Mouse (Mus musculus): ENCODE data around the gene Nkx6-2. TPM values are rescaled to one million over a fixed set of nuclear protein-coding genes. Genes with fewer than 3 reads are reported as not detected.

The Nkx6-2 gene
- polyA plus RNA-seq, 1 experiment: not detected

DNA sequence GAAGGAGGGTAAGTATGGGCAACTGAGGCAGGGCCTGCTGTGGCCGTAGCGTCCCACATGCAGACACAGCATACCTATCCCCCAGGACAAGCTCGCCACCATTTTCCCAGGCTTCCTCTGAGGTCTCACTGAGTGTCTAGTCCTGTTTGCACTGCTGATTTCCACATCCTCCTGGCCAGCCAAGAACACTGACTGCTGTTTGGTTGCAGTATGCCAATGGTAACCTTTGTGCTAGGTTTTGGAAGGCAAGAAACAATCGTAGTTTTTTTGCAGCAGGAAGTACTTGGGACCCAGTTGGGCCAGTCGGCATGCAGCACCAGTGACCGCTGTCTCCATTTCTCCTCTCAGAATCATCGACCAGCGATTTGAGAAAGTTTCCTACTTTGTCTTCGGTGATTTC is 44.8 kb downstream of the Nkx6-2 start:
- Histone ChIP-seq H3ac (ENCODE audit: control insufficient read depth, insufficient read length) (no peak overlapping the region), H3K27me3 (ENCODE audit: control insufficient read depth, insufficient read depth, insufficient read length) (no peaks in the 10 kb centered on the region), H3K36me3 (ENCODE audit: control insufficient read depth, insufficient read depth) (peaks cover 3% of the 10 kb centered on the region), H3K79me2 (ENCODE audit: control insufficient read depth, insufficient read depth) (no peaks in the 10 kb centered on the region), H3K4me3 (no peak overlapping the region), H3K4me2 (ENCODE audit: low read depth) (no peak overlapping the region)
- TF ChIP-seq TCF3 (IDR thresholded peaks at IDR 0.05; ENCODE audit: insufficient read length, low read depth) (no peak), MAX (IDR thresholded peaks at IDR 0.05; ENCODE audit: low read depth) (no peak), CEBPB (IDR thresholded peaks at IDR 0.05; ENCODE audit: insufficient read depth, poor library complexity, severe bottlenecking) (no peak), USF1 (IDR thresholded peaks at IDR 0.05; ENCODE audit: low read depth) (no peak), TCF12 (IDR thresholded peaks at IDR 0.05; ENCODE audit: insufficient read depth, poor library complexity, severe bottlenecking) (no peak), POLR2A (IDR thresholded peaks at IDR 0.05; ENCODE audit: insufficient read length, low read depth) (no peak), E2F4 (IDR thresholded peaks at IDR 0.05; ENCODE audit: insufficient read depth) (no peak), MYOG (IDR thresholded peaks at IDR 0.05; ENCODE audit: control insufficient read depth in 1 of 3, insufficient read depth in 1 of 3, insufficient read length in 2 of 3, low read depth in 2 of 3) (no peak), MYOD1 (IDR thresholded peaks at IDR 0.05; ENCODE audit: control insufficient read depth in 1 of 3, insufficient read length in 2 of 3, low read depth in 2 of 3) (no peak), POLR2AphosphoS2 (IDR thresholded peaks at IDR 0.05; ENCODE audit: insufficient read length, low read depth) (no peak), REST (IDR thresholded peaks at IDR 0.05; ENCODE audit: insufficient read depth, insufficient read length) (no peak), SRF (IDR thresholded peaks at IDR 0.05; ENCODE audit: control insufficient read depth, insufficient read length, low read depth) (no peak)

DNA sequence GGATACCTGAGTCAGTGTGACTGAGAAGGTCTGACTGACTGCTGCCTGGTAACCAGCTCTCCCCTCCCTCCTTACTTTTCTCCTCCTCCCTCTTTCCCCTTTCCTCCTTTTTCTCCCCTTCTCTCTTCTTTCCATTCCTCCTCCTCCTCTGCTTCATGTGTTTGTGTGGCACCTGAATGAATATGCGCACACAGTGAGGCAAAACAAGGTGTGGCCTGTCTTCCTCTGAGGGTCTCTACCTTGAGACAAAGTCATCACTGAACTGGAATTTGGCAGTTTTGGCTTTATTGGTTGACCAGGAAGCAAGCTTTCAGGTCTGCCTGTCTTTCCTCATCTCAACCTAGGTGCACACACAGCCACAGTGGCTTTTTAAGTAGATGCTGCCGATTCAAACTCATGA is 45.8 kb downstream of the Nkx6-2 start:
- no peak overlapping the region for H3ac ChIP-seq (ENCODE audit: control insufficient read depth, insufficient read length)
- no peak overlapping the region for H3K4me3 ChIP-seq
- H3K4me2 ChIP-seq (ENCODE audit: low read depth): no peak overlapping the region
- H3K36me3 ChIP-seq (ENCODE audit: control insufficient read depth, insufficient read depth): peaks cover 3% of the 10 kb centered on the region
- no peaks in the 10 kb centered on the region for H3K79me2 ChIP-seq (ENCODE audit: control insufficient read depth, insufficient read depth)
- TF ChIP-seq MAX (IDR thresholded peaks at IDR 0.05; ENCODE audit: low read depth) (no peak), POLR2AphosphoS2 (IDR thresholded peaks at IDR 0.05; ENCODE audit: insufficient read length, low read depth) (no peak), TCF12 (IDR thresholded peaks at IDR 0.05; ENCODE audit: insufficient read depth, poor library complexity, severe bottlenecking) (no peak), USF1 (IDR thresholded peaks at IDR 0.05; ENCODE audit: low read depth) (no peak), CEBPB (IDR thresholded peaks at IDR 0.05; ENCODE audit: insufficient read depth, poor library complexity, severe bottlenecking) (no peak), POLR2A (IDR thresholded peaks at IDR 0.05; ENCODE audit: insufficient read length, low read depth) (no peak), MYOD1 (IDR thresholded peaks at IDR 0.05; ENCODE audit: control insufficient read depth in 1 of 3, insufficient read length in 2 of 3, low read depth in 2 of 3) (no peak), MYOG (IDR thresholded peaks at IDR 0.05; ENCODE audit: control insufficient read depth in 1 of 3, insufficient read depth in 1 of 3, insufficient read length in 2 of 3, low read depth in 2 of 3) (no peak), TCF3 (IDR thresholded peaks at IDR 0.05; ENCODE audit: insufficient read length, low read depth) (no peak), REST (IDR thresholded peaks at IDR 0.05; ENCODE audit: insufficient read depth, insufficient read length) (no peak), SRF (IDR thresholded peaks at IDR 0.05; ENCODE audit: control insufficient read depth, insufficient read length, low read depth) (no peak), E2F4 (IDR thresholded peaks at IDR 0.05; ENCODE audit: insufficient read depth) (no peak)
- no peaks in the 10 kb centered on the region for H3K27me3 ChIP-seq (ENCODE audit: control insufficient read depth, insufficient read depth, insufficient read length)

DNA sequence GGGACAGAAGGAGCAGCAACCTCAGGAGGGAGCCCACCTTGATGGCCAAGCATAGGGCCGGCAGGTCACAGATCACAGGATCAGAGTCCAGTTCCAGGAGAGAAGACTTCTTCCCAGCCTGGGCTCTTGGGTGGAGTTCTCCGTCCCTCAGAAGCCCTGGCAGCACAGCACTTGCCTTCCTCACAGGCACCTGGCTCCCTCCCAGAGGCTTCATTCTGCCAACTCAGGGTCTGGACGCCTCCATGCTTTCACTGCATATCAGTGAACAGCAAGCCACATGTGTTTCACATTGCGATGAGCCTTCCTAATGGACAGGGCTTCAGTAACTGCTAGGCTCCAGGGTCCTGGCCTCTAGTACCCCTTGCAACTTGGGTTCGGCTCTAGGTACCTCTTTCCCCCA is 46.3 kb downstream of the Nkx6-2 start:
- Histone ChIP-seq H3K4me3 (no peak overlapping the region), H3ac (ENCODE audit: control insufficient read depth, insufficient read length) (no peak overlapping the region), H3K79me2 (ENCODE audit: control insufficient read depth, insufficient read depth) (no peaks in the 10 kb centered on the region), H3K27me3 (ENCODE audit: control insufficient read depth, insufficient read depth, insufficient read length) (no peaks in the 10 kb centered on the region), H3K36me3 (ENCODE audit: control insufficient read depth, insufficient read depth) (peaks cover 3% of the 10 kb centered on the region), H3K4me2 (ENCODE audit: low read depth) (no peak overlapping the region)
- TF ChIP-seq POLR2AphosphoS2 (IDR thresholded peaks at IDR 0.05; ENCODE audit: insufficient read length, low read depth): no peak
- TF ChIP-seq POLR2A (IDR thresholded peaks at IDR 0.05; ENCODE audit: insufficient read length, low read depth): no peak

DNA sequence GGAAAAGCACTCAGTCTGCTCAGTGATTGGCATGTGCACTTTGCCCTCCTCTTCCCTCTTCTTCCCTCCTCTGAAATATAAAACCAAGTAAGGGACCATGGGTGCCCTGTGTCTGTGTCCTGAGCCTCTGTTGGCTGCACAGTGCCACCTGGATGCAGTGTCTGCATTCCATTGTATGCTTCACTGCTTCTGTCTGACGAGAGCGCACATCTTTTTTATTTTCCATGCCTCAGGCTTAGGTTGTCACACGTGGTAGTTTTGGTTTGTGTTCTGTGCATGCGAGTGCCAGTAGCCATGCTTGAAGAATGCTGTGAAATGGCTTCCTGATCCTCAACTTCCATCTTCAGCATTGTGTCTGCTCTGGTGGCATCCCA is 51.2 kb downstream of the Nkx6-2 start:
- Histone ChIP-seq H3K79me2 (ENCODE audit: control insufficient read depth, insufficient read depth) (no peaks in the 10 kb centered on the region), H3K4me2 (ENCODE audit: low read depth) (no peak overlapping the region), H3ac (ENCODE audit: control insufficient read depth, insufficient read length) (no peak overlapping the region), H3K36me3 (ENCODE audit: control insufficient read depth, insufficient read depth) (peaks cover 5% of the 10 kb centered on the region), H3K4me3 (no peak overlapping the region), H3K27me3 (ENCODE audit: control insufficient read depth, insufficient read depth, insufficient read length) (no peaks in the 10 kb centered on the region)
- no peak for TF ChIP-seq REST (IDR thresholded peaks at IDR 0.05; ENCODE audit: insufficient read depth, insufficient read length)
- TF ChIP-seq TCF3 (IDR thresholded peaks at IDR 0.05; ENCODE audit: insufficient read length, low read depth): no peak
- no peak for TF ChIP-seq MYOG (IDR thresholded peaks at IDR 0.05; ENCODE audit: control insufficient read depth in 1 of 3, insufficient read depth in 1 of 3, insufficient read length in 2 of 3, low read depth in 2 of 3)
- no peak for TF ChIP-seq POLR2AphosphoS2 (IDR thresholded peaks at IDR 0.05; ENCODE audit: insufficient read length, low read depth)
- no peak for TF ChIP-seq CEBPB (IDR thresholded peaks at IDR 0.05; ENCODE audit: insufficient read depth, poor library complexity, severe bottlenecking)
- no peak for TF ChIP-seq E2F4 (IDR thresholded peaks at IDR 0.05; ENCODE audit: insufficient read depth)
- TF ChIP-seq USF1 (IDR thresholded peaks at IDR 0.05; ENCODE audit: low read depth): no peak
- TF ChIP-seq TCF12 (IDR thresholded peaks at IDR 0.05; ENCODE audit: insufficient read depth, poor library complexity, severe bottlenecking): no peak
- no peak for TF ChIP-seq SRF (IDR thresholded peaks at IDR 0.05; ENCODE audit: control insufficient read depth, insufficient read length, low read depth)
- TF ChIP-seq MAX (IDR thresholded peaks at IDR 0.05; ENCODE audit: low read depth): no peak

DNA sequence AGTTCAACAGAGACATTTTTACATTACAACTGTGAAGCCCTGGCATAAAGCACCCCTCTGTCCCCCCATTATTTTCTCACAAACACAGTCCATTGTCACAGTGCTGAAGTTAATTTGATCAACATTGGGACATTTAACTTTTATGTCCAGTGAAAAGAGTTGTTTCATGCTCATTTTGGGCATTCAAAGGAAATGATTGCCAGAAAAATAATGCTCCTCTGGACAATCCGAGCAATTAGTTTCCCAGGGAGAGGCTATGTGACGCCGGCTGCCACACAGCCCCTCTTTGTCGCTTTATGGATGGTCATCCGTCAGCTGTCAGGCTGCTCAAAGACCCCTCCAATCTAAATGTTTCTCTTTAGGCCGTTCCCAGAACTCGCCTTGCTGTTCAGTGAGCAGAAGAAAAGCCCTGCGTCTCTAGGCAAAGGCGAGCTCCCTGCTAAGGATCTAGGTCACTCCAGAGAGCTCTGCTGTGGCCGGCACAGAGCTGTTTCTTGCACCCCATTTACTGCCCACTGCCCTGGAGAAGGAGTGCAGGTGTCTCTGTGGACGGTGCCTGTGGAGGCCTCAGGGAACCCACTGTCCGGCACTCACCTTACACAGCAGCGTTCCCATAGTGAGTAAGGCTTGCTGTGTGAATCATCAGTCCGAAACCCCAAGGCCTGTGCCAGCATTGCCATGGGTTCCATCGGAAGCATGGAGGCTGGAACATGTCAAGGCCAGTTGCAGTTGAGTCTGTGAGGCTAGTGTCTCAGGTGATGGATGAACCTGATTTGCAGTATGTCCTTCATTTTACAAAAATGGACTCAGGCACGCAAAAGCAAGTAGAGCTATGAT is 51.8 kb downstream of the Nkx6-2 start:
- no peak overlapping the region for H3K4me3 ChIP-seq
- TF ChIP-seq POLR2A (IDR thresholded peaks at IDR 0.05; ENCODE audit: insufficient read length, low read depth): no peak
- TF ChIP-seq MYOG (IDR thresholded peaks at IDR 0.05; ENCODE audit: control insufficient read depth in 1 of 3, insufficient read depth in 1 of 3, insufficient read length in 2 of 3, low read depth in 2 of 3): no peak
- no peak for TF ChIP-seq TCF3 (IDR thresholded peaks at IDR 0.05; ENCODE audit: insufficient read length, low read depth)
- TF ChIP-seq MAX (IDR thresholded peaks at IDR 0.05; ENCODE audit: low read depth): no peak
- TF ChIP-seq REST (IDR thresholded peaks at IDR 0.05; ENCODE audit: insufficient read depth, insufficient read length): no peak
- TF ChIP-seq TCF12 (IDR thresholded peaks at IDR 0.05; ENCODE audit: insufficient read depth, poor library complexity, severe bottlenecking): no peak
- TF ChIP-seq SRF (IDR thresholded peaks at IDR 0.05; ENCODE audit: control insufficient read depth, insufficient read length, low read depth): no peak
- TF ChIP-seq MYOD1 (IDR thresholded peaks at IDR 0.05; ENCODE audit: control insufficient read depth in 1 of 3, insufficient read length in 2 of 3, low read depth in 2 of 3): no peak
- no peaks in the 10 kb centered on the region for H3K79me2 ChIP-seq (ENCODE audit: control insufficient read depth, insufficient read depth)
- no peak overlapping the region for H3K4me2 ChIP-seq (ENCODE audit: low read depth)
- H3K27me3 ChIP-seq (ENCODE audit: control insufficient read depth, insufficient read depth, insufficient read length): no peaks in the 10 kb centered on the region
- no peak overlapping the region for H3ac ChIP-seq (ENCODE audit: control insufficient read depth, insufficient read length)
- peaks cover 5% of the 10 kb centered on the region for H3K36me3 ChIP-seq (ENCODE audit: control insufficient read depth, insufficient read depth)
